Mouse (Mus musculus) ES-E14 (cell line): ENCODE results near the gene Vwf.

Source experiments
- CHD2 ChIP-seq: IDR thresholded peaks from 2 replicates; pipeline ENCODE4 v1.6.1; 2014; ENCODE audit warnings: mild to moderate bottlenecking, low read depth, low read length, inconsistent platforms
- HCFC1 ChIP-seq: IDR thresholded peaks from 2 replicates; pipeline ENCODE4 v1.6.1; 2012; ENCODE audit warnings: low read length, inconsistent platforms, borderline replicate concordance; ENCODE audit not compliant: insufficient read depth
- MAFK ChIP-seq: IDR thresholded peaks from 2 replicates; pipeline ENCODE4 v1.6.1; 2014; ENCODE audit warnings: mild to moderate bottlenecking, low read depth, low read length, inconsistent platforms; ENCODE audit not compliant: insufficient read depth
- ZC3H11A ChIP-seq: IDR thresholded peaks from 2 replicates; pipeline ENCODE4 v1.6.1; 2012; ENCODE audit warnings: low read depth, mild to moderate bottlenecking, inconsistent platforms, low read length, borderline replicate concordance

GRCm38 (mm10) chr6:125609025-125609424, 62.5 kb downstream of the Vwf start:
- TF ChIP-seq HCFC1 (no peak), MAFK (no peak), CHD2 (no peak), ZC3H11A (no peak)
